ENCODE assay signal across 14 mouse cellular contexts in the genomic region with DNA sequence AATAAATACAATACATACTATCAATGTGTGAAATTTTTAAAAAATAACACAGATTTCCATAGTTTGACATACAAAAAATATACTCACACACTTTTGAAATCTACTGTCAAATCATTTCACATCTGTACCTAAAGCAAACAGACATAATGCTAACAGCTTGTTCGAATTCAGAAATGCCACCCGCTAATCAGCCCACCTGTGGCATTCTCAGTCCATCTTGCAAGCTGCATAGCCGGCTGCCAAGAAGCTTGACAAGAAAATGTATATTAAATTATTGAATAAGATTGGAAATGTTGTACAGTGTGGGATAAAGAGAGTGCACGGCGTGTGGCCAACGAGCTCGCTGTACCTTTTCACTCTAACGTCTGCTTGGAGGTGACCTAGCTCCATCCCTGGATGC.
"Had no signal": no experiment of that assay in that cellular context is flagged by ENCODE, and none has a peak within 500 bp of the region (broad histone marks: within the 10 kb centered on the region; RNA-seq: fewer than 3 reads in every experiment).

No protein-coding gene starts in this region.

- H3K4me3 ChIP-seq: left cerebral cortex, adult 2 months had no signal

- H3K9me3 ChIP-seq: liver, embryonic 13.5 days had no signal

- H3K27me3 ChIP-seq: liver, embryonic 13.5 days had no signal

- DNase-seq: kidney, postnatal 14 days; kidney, postnatal 4 days; layer of hippocampus, adult 9-11 months; layer of hippocampus, postnatal 36 days; liver, embryonic 13.5 days; lung, adult 2 months; lung, postnatal 14 days; lung, postnatal 4 days; midbrain, embryonic 14.5 days; thymus, adult 18-20 months; thymus, postnatal 14 days; thymus, postnatal 4 days had no signal

- H3K27ac ChIP-seq: left cerebral cortex, adult 2 months; liver, embryonic 13.5 days had no signal

- H3K4me2 ChIP-seq: midbrain, embryonic 11.5 days had no signal

- H3K36me3 ChIP-seq: liver, embryonic 13.5 days had no signal

- H3K9ac ChIP-seq: liver, embryonic 13.5 days had no signal
